Mouse (Mus musculus): ENCODE results near the gene Itgb5. TPM values are rescaled to one million over a fixed set of nuclear protein-coding genes. Genes with fewer than 3 reads are reported as not detected.
A peak's percentile ranks its signal among the peaks of the same experiment; 100 is the strongest.

The Itgb5 gene
- polyA plus RNA-seq, 1 experiment = 211 TPM

GRCm38 (mm10) chr16:33884201-33884600, 54.7 kb downstream of the Itgb5 start:
- H3K4me1 ChIP-seq (ENCODE audit: control insufficient read depth, insufficient read depth, low read length) = peaks cover 53% of the 10 kb centered on the region
- H3K27ac ChIP-seq (ENCODE audit: insufficient read depth, low read depth, low read length) = no peak overlapping the region
- TF ChIP-seq CTCF (IDR thresholded peaks at IDR 0.05; ENCODE audit: low read depth, low read length) (no peak), POLR2A (IDR thresholded peaks at IDR 0.05; ENCODE audit: borderline replicate concordance, low read depth, low read length) (no peak)
- no peak overlapping the region for H3K4me3 ChIP-seq (ENCODE audit: insufficient read depth, low read length)

GRCm38 (mm10) chr16:33885021-33885471, 55.6 kb downstream of the Itgb5 start:
- peaks cover 47% of the 10 kb centered on the region for H3K4me1 ChIP-seq (ENCODE audit: control insufficient read depth, insufficient read depth, low read length)
- TF ChIP-seq CTCF (IDR thresholded peaks at IDR 0.05; ENCODE audit: low read depth, low read length) (no peak), POLR2A (IDR thresholded peaks at IDR 0.05; ENCODE audit: borderline replicate concordance, low read depth, low read length) (no peak)
- H3K4me3 ChIP-seq (ENCODE audit: insufficient read depth, low read length) = peak overlapping the region; percentile 42
- peak overlapping the region; percentile 59 for H3K27ac ChIP-seq (ENCODE audit: insufficient read depth, low read depth, low read length)

- TF ChIP-seq POLR2A (IDR thresholded peaks at IDR 0.05; ENCODE audit: borderline replicate concordance, low read depth, low read length) (no peak), CTCF (IDR thresholded peaks at IDR 0.05; ENCODE audit: low read depth, low read length) (no peak)
- Histone ChIP-seq H3K4me1 (ENCODE audit: control insufficient read depth, insufficient read depth, low read length) (peaks cover 49% of the 10 kb centered on the region), H3K4me3 (ENCODE audit: insufficient read depth, low read length) (no peak overlapping the region), H3K27ac (ENCODE audit: insufficient read depth, low read depth, low read length) (peak overlapping the region; percentile 59)
These were observed 56.3 kb downstream of the Itgb5 start for GRCm38 (mm10) chr16:33885671-33886328.

- Histone ChIP-seq H3K27ac (ENCODE audit: insufficient read depth, low read depth, low read length) (peak overlapping the region; percentile 59; the same call in 1 of the 2 replicates), H3K4me3 (ENCODE audit: insufficient read depth, low read length) (no peak overlapping the region), H3K4me1 (ENCODE audit: control insufficient read depth, insufficient read depth, low read length) (peaks cover 55% of the 10 kb centered on the region)
- TF ChIP-seq POLR2A (IDR thresholded peaks at IDR 0.05; ENCODE audit: borderline replicate concordance, low read depth, low read length) (no peak), CTCF (IDR thresholded peaks at IDR 0.05; ENCODE audit: low read depth, low read length) (no peak)
These were observed 57.2 kb downstream of the Itgb5 start for GRCm38 (mm10) chr16:33886665-33887064.

- TF ChIP-seq CTCF (IDR thresholded peaks at IDR 0.05; ENCODE audit: low read depth, low read length) (no peak), POLR2A (IDR thresholded peaks at IDR 0.05; ENCODE audit: borderline replicate concordance, low read depth, low read length) (no peak)
- H3K4me3 ChIP-seq (ENCODE audit: insufficient read depth, low read length) = no peak overlapping the region
- H3K4me1 ChIP-seq (ENCODE audit: control insufficient read depth, insufficient read depth, low read length) = peaks cover 60% of the 10 kb centered on the region
- H3K27ac ChIP-seq (ENCODE audit: insufficient read depth, low read depth, low read length) = no peak overlapping the region
These were observed 58.5 kb downstream of the Itgb5 start for GRCm38 (mm10) chr16:33887981-33888380.

GRCm38 (mm10) chr16:33889000-33889607, 59.6 kb downstream of the Itgb5 start:
- H3K27ac ChIP-seq (ENCODE audit: insufficient read depth, low read depth, low read length) = no peak overlapping the region
- peaks cover 56% of the 10 kb centered on the region for H3K4me1 ChIP-seq (ENCODE audit: control insufficient read depth, insufficient read depth, low read length)
- H3K4me3 ChIP-seq (ENCODE audit: insufficient read depth, low read length) = no peak overlapping the region
- TF ChIP-seq POLR2A (IDR thresholded peaks at IDR 0.05; ENCODE audit: borderline replicate concordance, low read depth, low read length) (no peak), CTCF (IDR thresholded peaks at IDR 0.05; ENCODE audit: low read depth, low read length) (no peak)

GRCm38 (mm10) chr16:33891099-33891498, 61.6 kb downstream of the Itgb5 start:
- no peak overlapping the region for H3K4me3 ChIP-seq (ENCODE audit: insufficient read depth, low read length)
- TF ChIP-seq CTCF (IDR thresholded peaks at IDR 0.05; ENCODE audit: low read depth, low read length) (no peak), POLR2A (IDR thresholded peaks at IDR 0.05; ENCODE audit: borderline replicate concordance, low read depth, low read length) (no peak)
- peak overlapping the region; percentile 63 for H3K27ac ChIP-seq (ENCODE audit: insufficient read depth, low read depth, low read length)
- H3K4me1 ChIP-seq (ENCODE audit: control insufficient read depth, insufficient read depth, low read length) = peaks cover 55% of the 10 kb centered on the region

- Histone ChIP-seq H3K4me3 (ENCODE audit: insufficient read depth, low read length) (peak overlapping the region; percentile 46), H3K27ac (ENCODE audit: insufficient read depth, low read depth, low read length) (peak overlapping the region; percentile 96), H3K4me1 (ENCODE audit: control insufficient read depth, insufficient read depth, low read length) (peaks cover 49% of the 10 kb centered on the region)
- TF ChIP-seq POLR2A (IDR thresholded peaks at IDR 0.05; ENCODE audit: borderline replicate concordance, low read depth, low read length) = no peak
- no peak for TF ChIP-seq CTCF (IDR thresholded peaks at IDR 0.05; ENCODE audit: low read depth, low read length)
These were observed 62.3 kb downstream of the Itgb5 start for GRCm38 (mm10) chr16:33891561-33892281.

- Histone ChIP-seq H3K27ac (ENCODE audit: insufficient read depth, low read depth, low read length) (peak overlapping the region; percentile 41), H3K4me3 (ENCODE audit: insufficient read depth, low read length) (no peak overlapping the region), H3K4me1 (ENCODE audit: control insufficient read depth, insufficient read depth, low read length) (peaks cover 46% of the 10 kb centered on the region)
- TF ChIP-seq POLR2A (IDR thresholded peaks at IDR 0.05; ENCODE audit: borderline replicate concordance, low read depth, low read length) (no peak), CTCF (IDR thresholded peaks at IDR 0.05; ENCODE audit: low read depth, low read length) (no peak)
These were observed 63.1 kb downstream of the Itgb5 start for GRCm38 (mm10) chr16:33892539-33892938.

Data from bone marrow macrophage, adult 2 months (primary cell).